Mouse (Mus musculus): ENCODE data around the gene Olfr288. TPM values are rescaled to one million over a fixed set of nuclear protein-coding genes. Genes with fewer than 3 reads are reported as not detected.
A peak's percentile ranks its signal among the peaks of the same experiment; 100 is the strongest.

Olfr288 gene
- polyA plus RNA-seq, 1 experiment, result not detected

DNA sequence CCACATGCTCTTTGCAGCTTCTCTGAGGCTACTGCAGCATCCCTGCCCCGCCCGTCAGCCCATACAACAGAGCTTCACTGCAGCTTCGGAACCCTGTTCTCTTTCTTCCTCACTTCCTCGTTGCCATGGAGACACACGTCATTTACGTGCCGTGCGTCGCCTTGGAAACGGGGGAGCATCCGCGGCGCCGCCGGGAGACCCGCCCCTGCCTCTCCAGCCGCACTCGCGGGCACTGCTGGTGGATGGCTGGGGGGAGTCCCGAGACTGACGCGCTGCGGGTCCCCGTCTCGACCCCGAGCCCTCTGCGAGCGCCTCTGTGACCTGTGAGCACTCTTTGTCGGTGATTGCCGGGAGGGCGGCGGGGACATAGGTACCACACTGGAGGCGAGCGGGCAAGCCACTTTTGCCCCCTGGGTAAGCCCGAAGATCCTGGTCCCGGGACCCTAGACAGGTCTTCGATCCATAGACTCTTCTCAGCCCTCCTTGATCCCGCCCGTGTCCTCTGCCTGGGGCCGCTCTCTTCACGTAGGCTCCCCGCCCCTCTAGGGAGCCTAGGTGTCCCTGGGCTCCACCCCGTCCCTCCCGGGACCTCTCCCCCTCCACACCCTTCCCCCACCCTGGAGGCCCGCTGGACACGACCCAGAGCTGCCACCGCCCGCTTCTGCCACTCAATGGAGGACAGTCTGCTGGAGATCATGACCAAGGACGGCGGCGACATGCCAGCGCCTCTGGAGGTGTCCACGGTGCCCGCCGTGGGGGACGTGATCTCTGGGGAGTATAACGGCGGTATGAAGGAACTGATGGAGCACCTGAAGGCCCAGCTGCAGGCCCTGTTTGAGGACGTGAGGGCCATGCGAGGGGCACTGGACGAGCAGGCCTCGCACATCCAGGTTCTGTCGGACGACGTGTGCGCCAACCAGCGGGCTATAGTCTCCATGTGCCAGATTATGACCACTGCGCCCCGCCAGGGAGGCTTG is 27.4 kb downstream of the Olfr288 start:
- Histone ChIP-seq H3ac (ENCODE audit: control insufficient read depth, insufficient read length) (no peak overlapping the region), H3K36me3 (ENCODE audit: control insufficient read depth, insufficient read depth) (no peaks in the 10 kb centered on the region), H3K79me2 (ENCODE audit: control insufficient read depth, insufficient read depth) (no peaks in the 10 kb centered on the region), H3K4me2 (ENCODE audit: low read depth) (peak overlapping the region; percentile 49), H3K27me3 (ENCODE audit: control insufficient read depth, insufficient read depth, insufficient read length) (peaks cover 70% of the 10 kb centered on the region), H3K4me3 (no peak overlapping the region)
- TF ChIP-seq MAX (IDR thresholded peaks at IDR 0.05; ENCODE audit: low read depth) (no peak), MYOD1 (IDR thresholded peaks at IDR 0.05; ENCODE audit: control insufficient read depth in 1 of 3, insufficient read length in 2 of 3, low read depth in 2 of 3) (no peak), TCF3 (IDR thresholded peaks at IDR 0.05; ENCODE audit: insufficient read length, low read depth) (no peak), E2F4 (IDR thresholded peaks at IDR 0.05; ENCODE audit: insufficient read depth) (no peak), MYOG (IDR thresholded peaks at IDR 0.05; ENCODE audit: control insufficient read depth in 1 of 3, insufficient read depth in 1 of 3, insufficient read length in 2 of 3, low read depth in 2 of 3) (no peak), CEBPB (IDR thresholded peaks at IDR 0.05; ENCODE audit: insufficient read depth, poor library complexity, severe bottlenecking) (no peak), TCF12 (IDR thresholded peaks at IDR 0.05; ENCODE audit: insufficient read depth, poor library complexity, severe bottlenecking) (no peak), REST (IDR thresholded peaks at IDR 0.05; ENCODE audit: insufficient read depth, insufficient read length) (no peak), POLR2AphosphoS2 (IDR thresholded peaks at IDR 0.05; ENCODE audit: insufficient read length, low read depth) (no peak), SRF (IDR thresholded peaks at IDR 0.05; ENCODE audit: control insufficient read depth, insufficient read length, low read depth) (no peak), POLR2A (IDR thresholded peaks at IDR 0.05; ENCODE audit: insufficient read length, low read depth) (no peak), USF1 (IDR thresholded peaks at IDR 0.05; ENCODE audit: low read depth) (no peak)

DNA sequence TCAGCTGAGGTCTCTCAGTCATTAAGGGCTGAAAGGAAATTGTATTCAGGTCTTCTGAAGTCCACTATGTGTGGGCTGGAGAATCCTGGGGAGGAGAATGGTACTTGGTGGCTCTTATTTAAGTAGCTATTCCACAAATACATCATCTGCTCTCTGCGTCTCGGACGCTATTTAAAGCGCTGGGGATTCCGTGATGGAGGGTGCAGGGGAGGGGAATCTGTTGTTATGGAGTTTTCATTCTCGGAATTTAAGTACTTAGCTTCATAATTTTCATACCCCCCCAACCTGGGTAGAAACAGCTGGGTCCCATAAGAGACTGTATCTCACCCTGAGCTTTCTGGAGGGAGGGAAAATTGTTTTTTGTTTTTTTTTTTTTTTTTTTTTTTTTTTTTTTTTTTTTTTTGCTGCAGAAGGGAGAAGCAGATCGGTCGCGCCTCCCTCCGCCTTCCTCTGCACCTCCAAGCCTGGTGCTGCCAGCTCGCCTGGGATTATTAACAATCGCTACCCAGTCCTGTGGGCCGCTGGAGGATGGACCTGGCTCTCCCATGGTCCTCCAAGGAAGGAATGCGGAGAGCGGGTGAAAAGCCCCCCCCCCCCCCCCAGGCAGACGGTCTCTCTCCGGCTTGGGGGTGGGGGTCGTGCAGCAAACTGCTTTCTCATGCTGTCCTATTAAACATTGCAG is 28.2 kb downstream of the Olfr288 start, which contains the start of gene Ccdc184:
Ccdc184 (plus strand) TSS at position 196 of the 682 bp plus-strand sequence.
- TF ChIP-seq TCF3 (IDR thresholded peaks at IDR 0.05; ENCODE audit: insufficient read length, low read depth), result no peak
- TF ChIP-seq CEBPB (IDR thresholded peaks at IDR 0.05; ENCODE audit: insufficient read depth, poor library complexity, severe bottlenecking), result no peak
- no peak for TF ChIP-seq REST (IDR thresholded peaks at IDR 0.05; ENCODE audit: insufficient read depth, insufficient read length)
- TF ChIP-seq MYOG (IDR thresholded peaks at IDR 0.05; ENCODE audit: control insufficient read depth in 1 of 3, insufficient read depth in 1 of 3, insufficient read length in 2 of 3, low read depth in 2 of 3), result no peak
- no peak for TF ChIP-seq MYOD1 (IDR thresholded peaks at IDR 0.05; ENCODE audit: control insufficient read depth in 1 of 3, insufficient read length in 2 of 3, low read depth in 2 of 3)
- no peak for TF ChIP-seq E2F4 (IDR thresholded peaks at IDR 0.05; ENCODE audit: insufficient read depth)
- TF ChIP-seq POLR2AphosphoS2 (IDR thresholded peaks at IDR 0.05; ENCODE audit: insufficient read length, low read depth), result no peak
- TF ChIP-seq TCF12 (IDR thresholded peaks at IDR 0.05; ENCODE audit: insufficient read depth, poor library complexity, severe bottlenecking), result no peak
- no peak for TF ChIP-seq USF1 (IDR thresholded peaks at IDR 0.05; ENCODE audit: low read depth)
- TF ChIP-seq POLR2A (IDR thresholded peaks at IDR 0.05; ENCODE audit: insufficient read length, low read depth), result no peak
- TF ChIP-seq MAX (IDR thresholded peaks at IDR 0.05; ENCODE audit: low read depth), result no peak
- TF ChIP-seq SRF (IDR thresholded peaks at IDR 0.05; ENCODE audit: control insufficient read depth, insufficient read length, low read depth), result no peak
- Histone ChIP-seq H3K4me2 (ENCODE audit: low read depth) (peak within 1 kb of the TSS; percentile 49), H3K36me3 (ENCODE audit: control insufficient read depth, insufficient read depth) (no peaks in the 10 kb centered on the region), H3K4me3 (no peak within 1 kb of the TSS), H3ac (ENCODE audit: control insufficient read depth, insufficient read length) (no peak within 1 kb of the TSS), H3K79me2 (ENCODE audit: control insufficient read depth, insufficient read depth) (no peaks in the 10 kb centered on the region), H3K27me3 (ENCODE audit: control insufficient read depth, insufficient read depth, insufficient read length) (peaks cover 68% of the 10 kb centered on the region)

DNA sequence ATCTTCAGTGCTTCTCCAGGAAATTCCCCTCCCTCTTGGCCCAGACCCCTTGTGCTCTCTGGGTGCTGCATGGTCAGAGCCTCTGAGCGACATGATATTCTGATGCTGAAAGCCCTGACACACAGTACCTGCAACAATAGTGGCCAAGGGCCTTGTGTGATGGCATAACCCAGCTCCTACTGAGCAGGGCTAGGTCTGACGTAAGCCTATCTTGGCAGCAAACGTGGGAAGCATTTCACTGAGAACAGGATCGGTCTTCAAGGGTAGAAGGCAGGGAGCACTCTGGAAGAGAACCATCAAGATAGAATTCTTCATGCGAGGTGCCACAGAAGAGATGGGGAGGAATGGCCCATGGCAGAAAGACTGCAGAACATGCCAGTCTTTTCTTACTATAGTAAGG is 29.8 kb downstream of the Olfr288 start, which contains the start of gene Asb8:
Asb8 (minus strand) TSS at position 101 of the 400 bp plus-strand sequence.
- H3K79me2 ChIP-seq (ENCODE audit: control insufficient read depth, insufficient read depth), result no peaks in the 10 kb centered on the region
- H3K4me2 ChIP-seq (ENCODE audit: low read depth), result no peak within 1 kb of the TSS
- TF ChIP-seq POLR2A (IDR thresholded peaks at IDR 0.05; ENCODE audit: insufficient read length, low read depth) (no peak), TCF12 (IDR thresholded peaks at IDR 0.05; ENCODE audit: insufficient read depth, poor library complexity, severe bottlenecking) (no peak), MYOG (IDR thresholded peaks at IDR 0.05; ENCODE audit: control insufficient read depth in 1 of 3, insufficient read depth in 1 of 3, insufficient read length in 2 of 3, low read depth in 2 of 3) (no peak), TCF3 (IDR thresholded peaks at IDR 0.05; ENCODE audit: insufficient read length, low read depth) (no peak), E2F4 (IDR thresholded peaks at IDR 0.05; ENCODE audit: insufficient read depth) (no peak), POLR2AphosphoS2 (IDR thresholded peaks at IDR 0.05; ENCODE audit: insufficient read length, low read depth) (no peak), USF1 (IDR thresholded peaks at IDR 0.05; ENCODE audit: low read depth) (no peak), MAX (IDR thresholded peaks at IDR 0.05; ENCODE audit: low read depth) (no peak), CEBPB (IDR thresholded peaks at IDR 0.05; ENCODE audit: insufficient read depth, poor library complexity, severe bottlenecking) (no peak), REST (IDR thresholded peaks at IDR 0.05; ENCODE audit: insufficient read depth, insufficient read length) (no peak), MYOD1 (IDR thresholded peaks at IDR 0.05; ENCODE audit: control insufficient read depth in 1 of 3, insufficient read length in 2 of 3, low read depth in 2 of 3) (no peak), SRF (IDR thresholded peaks at IDR 0.05; ENCODE audit: control insufficient read depth, insufficient read length, low read depth) (no peak)
- H3ac ChIP-seq (ENCODE audit: control insufficient read depth, insufficient read length), result no peak within 1 kb of the TSS
- H3K27me3 ChIP-seq (ENCODE audit: control insufficient read depth, insufficient read depth, insufficient read length), result peaks cover 59% of the 10 kb centered on the region
- H3K36me3 ChIP-seq (ENCODE audit: control insufficient read depth, insufficient read depth), result no peaks in the 10 kb centered on the region
- H3K4me3 ChIP-seq, result no peak within 1 kb of the TSS

DNA sequence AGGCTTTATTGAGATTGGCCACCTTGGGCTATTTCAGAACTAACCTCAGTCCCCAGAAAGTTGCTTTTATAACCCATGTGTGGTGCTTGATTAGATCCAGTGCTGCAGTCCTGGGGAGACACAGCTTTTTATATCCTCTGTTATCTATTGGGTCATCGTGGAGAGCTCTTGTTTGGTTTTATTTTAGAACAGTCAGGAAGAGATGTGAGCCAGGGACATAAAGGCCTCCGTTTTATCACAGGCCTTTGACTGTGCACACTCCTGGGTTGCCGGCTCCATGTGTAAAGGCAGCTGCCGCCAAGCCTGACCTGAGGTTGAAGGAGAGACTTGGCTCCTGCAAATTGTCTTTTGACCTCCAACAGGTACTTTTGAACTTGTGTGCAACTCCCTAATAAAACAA is 32.8 kb downstream of the Olfr288 start:
- Histone ChIP-seq H3K79me2 (ENCODE audit: control insufficient read depth, insufficient read depth) (no peaks in the 10 kb centered on the region), H3K4me2 (ENCODE audit: low read depth) (no peak overlapping the region), H3K27me3 (ENCODE audit: control insufficient read depth, insufficient read depth, insufficient read length) (peaks cover 30% of the 10 kb centered on the region), H3ac (ENCODE audit: control insufficient read depth, insufficient read length) (no peak overlapping the region), H3K4me3 (no peak overlapping the region), H3K36me3 (ENCODE audit: control insufficient read depth, insufficient read depth) (no peaks in the 10 kb centered on the region)
- TF ChIP-seq POLR2AphosphoS2 (IDR thresholded peaks at IDR 0.05; ENCODE audit: insufficient read length, low read depth) (no peak), USF1 (IDR thresholded peaks at IDR 0.05; ENCODE audit: low read depth) (no peak), CEBPB (IDR thresholded peaks at IDR 0.05; ENCODE audit: insufficient read depth, poor library complexity, severe bottlenecking) (no peak), SRF (IDR thresholded peaks at IDR 0.05; ENCODE audit: control insufficient read depth, insufficient read length, low read depth) (no peak), MAX (IDR thresholded peaks at IDR 0.05; ENCODE audit: low read depth) (no peak), MYOG (IDR thresholded peaks at IDR 0.05; ENCODE audit: control insufficient read depth in 1 of 3, insufficient read depth in 1 of 3, insufficient read length in 2 of 3, low read depth in 2 of 3) (no peak), REST (IDR thresholded peaks at IDR 0.05; ENCODE audit: insufficient read depth, insufficient read length) (no peak), TCF3 (IDR thresholded peaks at IDR 0.05; ENCODE audit: insufficient read length, low read depth) (no peak), POLR2A (IDR thresholded peaks at IDR 0.05; ENCODE audit: insufficient read length, low read depth) (no peak), E2F4 (IDR thresholded peaks at IDR 0.05; ENCODE audit: insufficient read depth) (no peak), TCF12 (IDR thresholded peaks at IDR 0.05; ENCODE audit: insufficient read depth, poor library complexity, severe bottlenecking) (no peak)

Measured in myocyte (in vitro differentiated cells).